Comparison of ENCODE assay signal across 24 mouse cellular contexts in genomic region chr2:84523103-84523865, GRCm38 (mm10). TPM values are rescaled to one million over a fixed set of nuclear protein-coding genes. Genes with fewer than 3 reads are reported as not detected.
DNase-seq lines count a peak whose midpoint lies in the region; ATAC-seq lines count a peak whose summit lies in the region.
"Had no signal": no experiment of that assay in that cellular context is flagged by ENCODE, and none has a peak within 500 bp of the region (broad histone marks: within the 10 kb centered on the region; RNA-seq: fewer than 3 reads in every experiment).

No protein-coding gene starts in this region.

- no peaks in the 10 kb centered on the region for H3K9me3 ChIP-seq in stomach, embryonic 15.5 days
- H3K9me3 ChIP-seq: heart, embryonic 12.5 days; hindbrain, embryonic 15.5 days; midbrain, embryonic 13.5 days; neural tube, embryonic 15.5 days had no signal

- WGBS in stomach, embryonic 15.5 days, result 53% methylated on average over 6 of the region's 6 CpGs

- no peak for ATAC-seq in stomach, embryonic 15.5 days (ENCODE audit: insufficient read depth, low FRiP score, low read depth)
- no peak for ATAC-seq in activated CD4-positive, CD25-positive, alpha-beta regulatory T cell, adult 4 months
- ATAC-seq: forebrain, embryonic 14.5 days; midbrain, embryonic 13.5 days had no signal

- no peak overlapping the region for H3K4me3 ChIP-seq in stomach, embryonic 15.5 days (replicated peaks)
- H3K4me3 ChIP-seq: erythroblast, embryonic 14.5 days; heart, embryonic 12.5 days; hindbrain, embryonic 15.5 days; midbrain, embryonic 13.5 days; myocyte; neural tube, embryonic 15.5 days had no signal

- H3K27ac ChIP-seq in stomach, embryonic 15.5 days, result peak overlapping the region; percentile 28
- H3K27ac ChIP-seq: hindbrain, embryonic 15.5 days; midbrain, embryonic 13.5 days; neural tube, embryonic 15.5 days had no signal

- H3K36me3 ChIP-seq in stomach, embryonic 15.5 days, result no peaks in the 10 kb centered on the region
- H3K36me3 ChIP-seq: heart, embryonic 12.5 days; hindbrain, embryonic 15.5 days; midbrain, embryonic 13.5 days; neural tube, embryonic 15.5 days had no signal

- peak; percentile 52 for DNase-seq in adrenal gland, adult 2 months
- DNase-seq in adrenal gland, adult 18-20 months (ENCODE audit: low spot score in 2 of 2), result no peak
- peak; percentile 3 for DNase-seq in ovary, adult 18-20 months (ENCODE audit: low spot score)
- DNase-seq in ovary, postnatal 14 days (ENCODE audit: low spot score), result no peak
- peak; percentile 5 for DNase-seq in adrenal gland, postnatal 25 days
- DNase-seq in MN1 (ENCODE audit: low spot score), result no peak
- DNase-seq: cerebellum, adult 11 months; cerebellum, postnatal 25 days; heart, postnatal 36 days; kidney, adult 18-20 months; layer of hippocampus, postnatal 36 days; lung, embryonic 14.5 days; lung, postnatal 4 days; retina, postnatal 1 day; thymus, postnatal 36 days had no signal

- H3K4me1 ChIP-seq in stomach, embryonic 15.5 days, result 0 out of 2 replicates have a peak, but pooled peaks cover 6% of the 10 kb centered on the region
- H3K4me1 ChIP-seq: hindbrain, embryonic 15.5 days; midbrain, embryonic 13.5 days; neural tube, embryonic 15.5 days had no signal

- H3K27me3 ChIP-seq in stomach, embryonic 15.5 days (replicated peaks), result no peaks in the 10 kb centered on the region
- H3K27me3 ChIP-seq: heart, embryonic 12.5 days; hindbrain, embryonic 15.5 days; midbrain, embryonic 13.5 days; neural tube, embryonic 15.5 days had no signal

- H3K9ac ChIP-seq in stomach, embryonic 15.5 days, result no peak overlapping the region
- H3K9ac ChIP-seq: heart, embryonic 12.5 days; hindbrain, embryonic 15.5 days; lung, embryonic 14.5 days; midbrain, embryonic 13.5 days; neural tube, embryonic 15.5 days had no signal

- H3K4me2 ChIP-seq in stomach, embryonic 15.5 days, result no peak overlapping the region
- H3K4me2 ChIP-seq: heart, embryonic 12.5 days; hindbrain, embryonic 15.5 days; lung, embryonic 14.5 days; midbrain, embryonic 13.5 days; neural tube, embryonic 15.5 days had no signal

RNA-seq across cellular contexts. Expression of gene Tfpi, which starts 46.7 kb away (rescaled TPM):
- total RNA-seq in adrenal gland, adult 2 months (2021), result 10 to 100 TPM; 41.9 to 52.2 TPM
- 1.8 and 2.6 TPM in 2 replicates for polyA plus RNA-seq in adrenal gland, adult 2 months (2012; rRNA removed)
- 10 to 100 TPM; 29.0 to 63.0 TPM for total RNA-seq in adrenal gland, adult 18-20 months (2021)
- total RNA-seq in adrenal gland, postnatal 25 days (2021), result 49.2 and 65.8 TPM in 2 replicates
- polyA plus RNA-seq in stomach, embryonic 15.5 days (2015; fragmentation: Nextera tagmentation; extraction: Ambion mirVana), result 44.2 and 47.4 TPM in 2 replicates
- 1 to 10 TPM; 1.4 to 6.1 TPM for polyA plus RNA-seq in activated CD4-positive, CD25-positive, alpha-beta regulatory T cell, adult 4 months (2017; shearing (Covaris generic))
- polyA plus RNA-seq: erythroblast, embryonic 14.5 days had no signal

Comparison
In these comparisons a context has a peak if more than half of its experiments do, and no peak if none do; other contexts are left out.
1. DNase-seq: peak in adrenal gland, adult 2 months (single experiment), ovary, adult 18-20 months (single experiment) and adrenal gland, postnatal 25 days (single experiment); none in adrenal gland, adult 18-20 months (0 of 2), ovary, postnatal 14 days (single experiment) and MN1 (single experiment).